Mouse (Mus musculus): ENCODE results near the gene Cetn4. TPM values are rescaled to one million over a fixed set of nuclear protein-coding genes. Genes with fewer than 3 reads are reported as not detected.

Gene Cetn4
- polyA plus RNA-seq, 1 experiment from 2014 or later, result 2.6 TPM

GRCm38 (mm10) chr3:37282299-37282922 is 30.1 kb downstream of the Cetn4 start:
- no peak overlapping the region for H3K4me3 ChIP-seq (ENCODE audit: inconsistent target)
- H3K27ac ChIP-seq, result no peak overlapping the region
- no peaks in the 10 kb centered on the region for H3K36me3 ChIP-seq (ENCODE audit: inconsistent target)
- H3K79me2 ChIP-seq (ENCODE audit: inconsistent target), result no peaks in the 10 kb centered on the region
- WGBS (ENCODE audit: missing documents), result 93% methylated on average over 11 of the region's 11 CpGs

GRCm38 (mm10) chr3:37280871-37281270 is 31.6 kb downstream of the Cetn4 start:
- Histone ChIP-seq H3K4me3 (ENCODE audit: inconsistent target) (peak overlapping the region; percentile 5; the same call in 1 of the 2 replicates), H3K79me2 (ENCODE audit: inconsistent target) (no peaks in the 10 kb centered on the region), H3K27ac (no peak overlapping the region), H3K36me3 (ENCODE audit: inconsistent target) (no peaks in the 10 kb centered on the region)
- WGBS (ENCODE audit: missing documents), result 5% methylated on average over 8 of the region's 8 CpGs

- Histone ChIP-seq H3K27ac (no peak overlapping the region), H3K79me2 (ENCODE audit: inconsistent target) (no peaks in the 10 kb centered on the region), H3K4me3 (ENCODE audit: inconsistent target) (no peak overlapping the region), H3K36me3 (ENCODE audit: inconsistent target) (no peaks in the 10 kb centered on the region)
- WGBS (ENCODE audit: missing documents), result 100% methylated on average over 1 of the region's 1 CpGs
Measured at GRCm38 (mm10) chr3:37280221-37280620, 32.3 kb downstream of the Cetn4 start.

DNA sequence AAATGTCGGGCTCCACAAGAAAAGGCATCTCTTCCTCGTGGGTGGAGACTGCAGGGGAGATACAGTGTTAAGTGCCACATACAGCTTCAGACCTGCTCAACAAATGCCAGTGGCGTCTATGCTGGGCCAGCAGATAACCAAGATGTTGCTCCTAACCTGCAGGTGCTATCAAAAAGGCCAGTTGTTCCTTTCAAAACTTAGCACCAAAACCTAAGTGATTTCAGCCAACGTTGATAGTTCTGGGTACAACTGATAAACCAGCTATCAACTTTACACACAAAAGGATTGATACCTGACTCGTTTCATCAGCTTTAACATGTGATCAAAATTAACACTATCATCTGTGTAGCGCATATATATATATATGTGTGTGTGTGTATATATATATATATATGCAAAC is 37.8 kb downstream of the Cetn4 start:
- no peak overlapping the region for H3K4me3 ChIP-seq (ENCODE audit: inconsistent target)
- WGBS (ENCODE audit: missing documents), result 86% methylated on average over 6 of the region's 6 CpGs
- H3K27ac ChIP-seq, result no peak overlapping the region
- no peaks in the 10 kb centered on the region for H3K79me2 ChIP-seq (ENCODE audit: inconsistent target)
- no peaks in the 10 kb centered on the region for H3K36me3 ChIP-seq (ENCODE audit: inconsistent target)

DNA sequence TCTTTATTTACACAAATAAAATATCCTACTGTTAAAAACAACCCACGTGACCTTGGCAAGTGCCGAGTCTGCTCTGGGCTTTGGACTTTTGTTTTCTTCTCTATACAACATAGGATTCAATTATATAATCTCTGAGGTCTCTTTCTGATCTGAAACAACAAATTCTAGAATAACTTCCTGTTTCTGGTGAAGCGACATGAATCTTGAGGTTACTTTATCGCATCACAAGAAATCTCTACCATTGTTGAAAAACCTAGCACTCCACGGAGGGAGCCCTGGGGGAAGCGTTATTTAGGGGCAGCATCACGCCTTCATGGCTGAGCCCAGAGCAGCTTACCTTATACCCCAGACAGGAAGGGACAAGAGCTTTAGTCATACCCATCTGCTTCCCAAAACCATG is 39.4 kb downstream of the Cetn4 start:
- H3K79me2 ChIP-seq (ENCODE audit: inconsistent target), result no peaks in the 10 kb centered on the region

DNA sequence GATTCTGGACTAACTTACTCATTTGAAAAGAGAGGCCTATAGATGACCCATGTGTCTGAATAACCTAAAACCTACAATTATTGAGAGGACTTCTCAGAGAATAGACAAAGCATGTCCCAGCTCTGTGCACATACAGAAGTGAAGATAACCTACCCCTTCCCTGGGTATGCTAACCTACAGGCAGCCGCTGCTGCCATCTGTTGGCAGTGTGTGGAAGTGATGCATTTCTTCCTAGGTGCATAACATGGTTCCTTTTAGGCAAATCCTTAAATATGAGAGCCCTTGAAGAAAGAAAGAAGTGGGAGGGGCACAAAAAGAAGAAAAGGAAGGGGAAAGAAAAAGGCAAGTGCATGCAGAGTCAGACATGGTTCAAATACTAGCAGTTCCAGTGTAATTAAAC is 41.3 kb downstream of the Cetn4 start:
- Histone ChIP-seq H3K27ac (no peak overlapping the region), H3K36me3 (ENCODE audit: inconsistent target) (no peaks in the 10 kb centered on the region), H3K79me2 (ENCODE audit: inconsistent target) (no peaks in the 10 kb centered on the region), H3K4me3 (ENCODE audit: inconsistent target) (no peak overlapping the region)
- 0% methylated on average over 1 of the region's 1 CpGs for WGBS (ENCODE audit: missing documents)

More for the DNA sequence above, 39.4 kb downstream of the Cetn4 start:
- Histone ChIP-seq H3K4me3 (ENCODE audit: inconsistent target) (no peak overlapping the region), H3K27ac (no peak overlapping the region), H3K36me3 (ENCODE audit: inconsistent target) (no peaks in the 10 kb centered on the region)
- 34% methylated on average over 7 of the region's 7 CpGs for WGBS (ENCODE audit: missing documents)

GRCm38 (mm10) chr3:37269926-37270325 is 42.6 kb downstream of the Cetn4 start:
- Histone ChIP-seq H3K27ac (no peak overlapping the region), H3K79me2 (ENCODE audit: inconsistent target) (no peaks in the 10 kb centered on the region), H3K4me3 (ENCODE audit: inconsistent target) (no peak overlapping the region), H3K36me3 (ENCODE audit: inconsistent target) (no peaks in the 10 kb centered on the region)
- WGBS (ENCODE audit: missing documents), result 73% methylated on average over 4 of the region's 4 CpGs

DNA sequence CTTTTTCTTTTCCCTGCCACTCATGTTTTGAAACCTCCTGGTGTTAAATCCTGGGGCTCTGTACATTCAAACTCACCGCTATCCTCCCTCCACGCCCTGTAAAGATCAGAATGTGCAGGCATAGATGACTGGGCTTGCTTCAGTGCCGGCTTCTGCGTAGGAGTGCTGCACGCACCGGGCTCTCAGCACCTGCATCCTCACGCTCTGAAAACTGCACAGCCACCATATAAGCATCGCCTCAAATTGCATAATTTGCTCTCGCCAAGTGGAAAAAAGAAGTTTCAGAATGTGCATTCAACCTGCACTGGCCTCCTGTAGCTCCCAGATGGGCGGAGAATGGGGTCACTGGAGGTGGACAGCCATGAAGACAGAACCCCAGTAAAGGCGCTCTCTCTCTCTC is 44.2 kb downstream of the Cetn4 start:
- WGBS (ENCODE audit: missing documents), result 91% methylated on average over 10 of the region's 11 CpGs
- H3K36me3 ChIP-seq (ENCODE audit: inconsistent target), result no peaks in the 10 kb centered on the region
- no peaks in the 10 kb centered on the region for H3K79me2 ChIP-seq (ENCODE audit: inconsistent target)
- H3K4me3 ChIP-seq (ENCODE audit: inconsistent target), result no peak overlapping the region
- no peak overlapping the region for H3K27ac ChIP-seq

GRCm38 (mm10) chr3:37259331-37259999 is 53.0 kb downstream of the Cetn4 start:
- 53% methylated on average over 10 of the region's 10 CpGs for WGBS (ENCODE audit: missing documents)
- Histone ChIP-seq H3K79me2 (ENCODE audit: inconsistent target) (no peaks in the 10 kb centered on the region), H3K27ac (no peak overlapping the region), H3K4me3 (ENCODE audit: inconsistent target) (no peak overlapping the region), H3K36me3 (ENCODE audit: inconsistent target) (no peaks in the 10 kb centered on the region)

DNA sequence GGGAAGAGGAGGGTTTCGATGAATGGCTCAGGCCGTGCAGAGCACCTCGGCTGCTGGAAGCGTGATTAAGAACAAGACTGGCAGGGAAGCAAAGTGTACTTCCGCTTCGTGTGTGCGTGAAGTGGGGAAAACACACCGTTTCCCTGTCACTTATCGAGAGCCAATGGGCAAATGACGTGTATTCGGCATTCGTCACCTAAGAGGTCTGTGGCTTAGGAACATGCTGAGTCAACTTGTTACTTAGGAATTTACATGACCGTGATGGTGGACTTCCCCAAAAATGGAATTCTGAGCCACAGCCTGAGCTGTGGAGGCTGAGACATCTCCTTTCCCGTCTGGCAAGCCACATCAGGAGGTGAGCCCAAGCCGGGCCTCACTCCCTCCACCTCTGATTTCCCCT is 54.7 kb downstream of the Cetn4 start:
- 85% methylated on average over 15 of the region's 15 CpGs for WGBS (ENCODE audit: missing documents)
- Histone ChIP-seq H3K36me3 (ENCODE audit: inconsistent target) (no peaks in the 10 kb centered on the region), H3K4me3 (ENCODE audit: inconsistent target) (no peak overlapping the region), H3K79me2 (ENCODE audit: inconsistent target) (no peaks in the 10 kb centered on the region), H3K27ac (no peak overlapping the region)

Other genes with a start within 250 kb of the Cetn4 start
- gene Adad1, start 249.2 kb downstream of the Cetn4 start, polyA plus RNA-seq (2018), result not detected in 3 replicates
- gene Il2, start 186.7 kb downstream of the Cetn4 start, polyA plus RNA-seq (2018), result not detected in 3 replicates
- gene Il21, start 80.1 kb downstream of the Cetn4 start, polyA plus RNA-seq (2018), result not detected in 3 replicates
- gene Bbs12, start 154 bp downstream of the Cetn4 start, polyA plus RNA-seq (2018), result 0.81 to 3.5 TPM (median 0.82 TPM) in 3 replicates
- gene Fgf2, start 35.6 kb upstream of the Cetn4 start, polyA plus RNA-seq (2018), result 0.04 TPM in 1 of 3 replicates, not detected in the others
- 9.6 to 19.8 TPM (median 14.8 TPM) in 3 replicates for gene Spata5, start 107.2 kb upstream of the Cetn4 start, polyA plus RNA-seq (2018)
- 4.8 to 5.7 TPM (median 5.6 TPM) in 3 replicates for gene Nudt6, start 107.5 kb upstream of the Cetn4 start, polyA plus RNA-seq (2018)

Data from macrophage (primary cell).